Mouse (Mus musculus): ENCODE data around the gene Mtrf1l. TPM values are rescaled to one million over a fixed set of nuclear protein-coding genes. Genes with fewer than 3 reads are reported as not detected.

Gene Mtrf1l
- polyA plus RNA-seq, 1 experiment from 2014 or later, result 13.6 TPM

- Histone ChIP-seq H3K36me3 (peaks cover 53% of the 10 kb centered on the region), H3K27me3 (ENCODE audit: low read depth, poor library complexity, severe bottlenecking) (no peaks in the 10 kb centered on the region), H3K27ac (replicated peaks) (no peak overlapping the region), H3K4me3 (no peak overlapping the region), H3K4me1 (peaks cover 29% of the 10 kb centered on the region), H3K9me3 (replicated peaks) (no peaks in the 10 kb centered on the region)
- WGBS, result 95% methylated on average over 1 of the region's 1 CpGs
- no peak for DNase-seq (ENCODE audit: low spot score)
Measured at GRCm38 (mm10) chr10:5800490-5800889, 23.2 kb downstream of the Mtrf1l start.

- Histone ChIP-seq H3K36me3 (peaks cover 52% of the 10 kb centered on the region), H3K4me3 (no peak overlapping the region), H3K4me1 (peaks cover 21% of the 10 kb centered on the region), H3K9me3 (replicated peaks) (no peaks in the 10 kb centered on the region), H3K27ac (replicated peaks) (no peak overlapping the region), H3K27me3 (ENCODE audit: low read depth, poor library complexity, severe bottlenecking) (no peaks in the 10 kb centered on the region)
- DNase-seq (ENCODE audit: low spot score), result no peak
- 85% methylated on average over 4 of the region's 4 CpGs for WGBS
Measured at GRCm38 (mm10) chr10:5798069-5798468, 25.6 kb downstream of the Mtrf1l start.

GRCm38 (mm10) chr10:5790657-5791056 is 33.1 kb downstream of the Mtrf1l start:
- no peak overlapping the region for H3K27ac ChIP-seq (replicated peaks)
- peak; percentile 41 for DNase-seq (ENCODE audit: low spot score)
- WGBS, result 20% methylated on average over 12 of the region's 12 CpGs
- H3K36me3 ChIP-seq, result no peaks in the 10 kb centered on the region
- no peaks in the 10 kb centered on the region for H3K9me3 ChIP-seq (replicated peaks)
- H3K27me3 ChIP-seq (ENCODE audit: low read depth, poor library complexity, severe bottlenecking), result no peaks in the 10 kb centered on the region
- H3K4me1 ChIP-seq, result no peaks in the 10 kb centered on the region
- H3K4me3 ChIP-seq, result no peak overlapping the region

DNA sequence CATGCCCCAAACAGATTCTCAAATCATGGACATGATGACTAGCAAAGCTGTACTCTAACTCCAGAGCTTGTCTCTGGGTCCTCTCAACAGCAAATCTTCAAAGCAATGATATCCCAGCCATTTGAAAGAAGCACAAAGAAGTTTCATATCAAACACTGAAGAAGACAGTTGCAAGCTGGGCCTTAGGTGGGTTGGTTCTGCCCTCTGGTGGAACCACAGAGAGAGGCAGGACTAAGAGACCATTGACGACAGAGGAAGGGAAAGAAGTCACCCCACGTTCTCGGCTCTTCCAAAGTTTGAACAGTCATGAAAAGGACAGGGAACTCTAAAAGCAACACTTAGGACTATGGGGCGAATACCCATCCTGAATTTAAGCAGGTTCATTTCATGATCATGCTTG is 36.8 kb downstream of the Mtrf1l start:
- no peak overlapping the region for H3K27ac ChIP-seq (replicated peaks)
- no peaks in the 10 kb centered on the region for H3K36me3 ChIP-seq
- peak; percentile 26 for DNase-seq (ENCODE audit: low spot score)
- no peaks in the 10 kb centered on the region for H3K9me3 ChIP-seq (replicated peaks)
- no peaks in the 10 kb centered on the region for H3K27me3 ChIP-seq (ENCODE audit: low read depth, poor library complexity, severe bottlenecking)
- 23% methylated on average over 4 of the region's 4 CpGs for WGBS
- H3K4me3 ChIP-seq, result no peak overlapping the region
- H3K4me1 ChIP-seq, result no peaks in the 10 kb centered on the region

Other genes starting within 250 kb of the Mtrf1l start
- 1.3 and 1.4 TPM in 2 replicates for gene Myct1, start 230.1 kb downstream of the Mtrf1l start, polyA plus RNA-seq (2016; fragmentation: Nextera tagmentation; extraction: Ambion mirVana)
- 0.45 TPM in 1 of 2 replicates, not detected in the other for gene Vip, start 184.7 kb downstream of the Mtrf1l start, polyA plus RNA-seq (2016; fragmentation: Nextera tagmentation; extraction: Ambion mirVana)
- gene Fbxo5, start 18.3 kb downstream of the Mtrf1l start, polyA plus RNA-seq (2016; fragmentation: Nextera tagmentation; extraction: Ambion mirVana), result 99.5 and 114 TPM in 2 replicates
- 1.3 and 1.5 TPM in 2 replicates for gene Rgs17, start 98.5 kb upstream of the Mtrf1l start, polyA plus RNA-seq (2016; fragmentation: Nextera tagmentation; extraction: Ambion mirVana)

Measured in midbrain, embryonic 10.5 days (tissue).